Comparison of ENCODE assay signal across 24 mouse cellular contexts in genomic region chr8:97861511-97861910, GRCm38 (mm10).
A peak's percentile ranks its signal among the peaks of the same experiment; 100 is the strongest.
DNase-seq lines count a peak whose midpoint lies in the region; ATAC-seq and TF ChIP-seq lines count a peak whose summit lies in the region.
"Had no signal": no experiment of that assay in that cellular context is flagged by ENCODE, and none has a peak within 500 bp of the region (broad histone marks: within the 10 kb centered on the region; RNA-seq: fewer than 3 reads in every experiment).

No protein-coding gene starts in this region.

- H3K4me1 ChIP-seq in forebrain, embryonic 16.5 days (replicated peaks; ENCODE audit: control insufficient read depth, insufficient read depth, low read length) = no peaks in the 10 kb centered on the region
- no peaks in the 10 kb centered on the region; the same call in 1 of the 2 replicates for H3K4me1 ChIP-seq in forebrain, embryonic 12.5 days
- no peaks in the 10 kb centered on the region for H3K4me1 ChIP-seq in midbrain, postnatal 0 days (ENCODE audit: insufficient read depth, low read length)
- no peaks in the 10 kb centered on the region for H3K4me1 ChIP-seq in midbrain, embryonic 10.5 days
- H3K4me1 ChIP-seq: embryonic facial prominence, embryonic 15.5 days; hindbrain, embryonic 10.5 days; limb, embryonic 13.5 days; liver, embryonic 12.5 days; neural tube, embryonic 15.5 days had no signal

- TF ChIP-seq CTCF in midbrain, postnatal 0 days (IDR thresholded peaks at IDR 0.05) = no peak

- 0 out of 2 replicates have a peak, but pooled peaks have one; percentile 28 for ATAC-seq in forebrain, embryonic 16.5 days
- no peak for ATAC-seq in forebrain, embryonic 12.5 days (ENCODE audit: low FRiP score)
- no peak for ATAC-seq in midbrain, postnatal 0 days (ENCODE audit: low FRiP score)
- ATAC-seq: CD4-positive, CD25-positive, alpha-beta regulatory T cell, adult 4 months; intestine, postnatal 0 days; liver, embryonic 12.5 days had no signal

- no peak overlapping the region for H3K9ac ChIP-seq in forebrain, embryonic 16.5 days (replicated peaks; ENCODE audit: low read depth, low read length)
- no peak overlapping the region for H3K9ac ChIP-seq in forebrain, embryonic 12.5 days
- no peak overlapping the region for H3K9ac ChIP-seq in midbrain, postnatal 0 days (replicated peaks; ENCODE audit: low read length, poor library complexity, severe bottlenecking)
- H3K9ac ChIP-seq: embryonic facial prominence, embryonic 15.5 days; limb, embryonic 13.5 days; liver, embryonic 12.5 days; neural tube, embryonic 15.5 days had no signal

- no peak overlapping the region for H3K27ac ChIP-seq in forebrain, embryonic 16.5 days (ENCODE audit: low read length)
- H3K27ac ChIP-seq in forebrain, embryonic 12.5 days = no peak overlapping the region
- H3K27ac ChIP-seq in midbrain, postnatal 0 days (ENCODE audit: low read depth, low read length) = no peak overlapping the region
- no peak overlapping the region for H3K27ac ChIP-seq in midbrain, embryonic 10.5 days (replicated peaks)
- H3K27ac ChIP-seq: embryonic facial prominence, embryonic 15.5 days; hindbrain, embryonic 10.5 days; limb, embryonic 13.5 days; liver, embryonic 12.5 days; neural tube, embryonic 15.5 days had no signal

- DNase-seq in cerebellum, adult 9-11 months = peak; percentile 10
- DNase-seq in cerebellum, adult 11-12 months = no peak
- peak; percentile 28 for DNase-seq in midbrain, postnatal 0 days (ENCODE audit: low spot score)
- DNase-seq in midbrain, embryonic 10.5 days (ENCODE audit: low spot score) = no peak
- DNase-seq in layer of hippocampus, postnatal 14 days (ENCODE audit: low spot score in 2 of 2) = peak; percentile 5 to 32
- DNase-seq in right cerebral cortex, adult 18-20 months = no peak
- DNase-seq: gastrocnemius, postnatal 14 days; heart, adult 11 months; kidney, postnatal 25 days; lung, adult 18-20 months; lung, postnatal 10 days; thymus, adult 18-20 months; thymus, postnatal 36 days had no signal

- H3K4me3 ChIP-seq in forebrain, embryonic 16.5 days (replicated peaks; ENCODE audit: low read length) = no peak overlapping the region
- no peak overlapping the region for H3K4me3 ChIP-seq in forebrain, embryonic 12.5 days (replicated peaks)
- no peak overlapping the region for H3K4me3 ChIP-seq in midbrain, postnatal 0 days (ENCODE audit: low read depth, low read length)
- H3K4me3 ChIP-seq in midbrain, embryonic 10.5 days = no peak overlapping the region
- H3K4me3 ChIP-seq: embryonic facial prominence, embryonic 15.5 days; hindbrain, embryonic 10.5 days; limb, embryonic 13.5 days; liver, embryonic 12.5 days; neural tube, embryonic 15.5 days had no signal

- H3K27me3 ChIP-seq in forebrain, embryonic 16.5 days (replicated peaks; ENCODE audit: control insufficient read depth, insufficient read depth, low read length) = no peaks in the 10 kb centered on the region
- H3K27me3 ChIP-seq in forebrain, embryonic 12.5 days = no peaks in the 10 kb centered on the region
- no peaks in the 10 kb centered on the region for H3K27me3 ChIP-seq in midbrain, postnatal 0 days (ENCODE audit: insufficient read depth, low read length)
- H3K27me3 ChIP-seq in midbrain, embryonic 10.5 days (ENCODE audit: low read depth, poor library complexity, severe bottlenecking) = no peaks in the 10 kb centered on the region
- H3K27me3 ChIP-seq: embryonic facial prominence, embryonic 15.5 days; limb, embryonic 13.5 days; liver, embryonic 12.5 days; neural tube, embryonic 15.5 days had no signal

- H3K9me3 ChIP-seq in forebrain, embryonic 16.5 days (ENCODE audit: control insufficient read depth, low read length) = no peaks in the 10 kb centered on the region
- no peaks in the 10 kb centered on the region for H3K9me3 ChIP-seq in forebrain, embryonic 12.5 days
- H3K9me3 ChIP-seq in midbrain, postnatal 0 days (ENCODE audit: low read length) = no peaks in the 10 kb centered on the region
- H3K9me3 ChIP-seq in midbrain, embryonic 10.5 days (replicated peaks) = no peaks in the 10 kb centered on the region
- H3K9me3 ChIP-seq: embryonic facial prominence, embryonic 15.5 days; hindbrain, embryonic 10.5 days; limb, embryonic 13.5 days; liver, embryonic 12.5 days; neural tube, embryonic 15.5 days had no signal

- 53% methylated on average over 2 of the region's 2 CpGs for WGBS in forebrain, embryonic 16.5 days
- 89% methylated on average over 2 of the region's 2 CpGs for WGBS in forebrain, embryonic 12.5 days
- whole genome bisulfite sequencing in midbrain, postnatal 0 days = 68% methylated on average over 2 of the region's 2 CpGs
- WGBS in midbrain, embryonic 10.5 days = 89% methylated on average over 2 of the region's 2 CpGs

- H3K4me2 ChIP-seq in forebrain, embryonic 16.5 days (ENCODE audit: low read length) = no peak overlapping the region
- no peak overlapping the region for H3K4me2 ChIP-seq in forebrain, embryonic 12.5 days
- H3K4me2 ChIP-seq in midbrain, postnatal 0 days (ENCODE audit: low read depth, low read length, poor library complexity, severe bottlenecking) = no peak overlapping the region
- H3K4me2 ChIP-seq: embryonic facial prominence, embryonic 15.5 days; heart, embryonic 11.5 days; limb, embryonic 13.5 days; liver, embryonic 12.5 days; midbrain, embryonic 11.5 days; neural tube, embryonic 15.5 days had no signal

- H3K36me3 ChIP-seq in forebrain, embryonic 16.5 days (ENCODE audit: control insufficient read depth, insufficient read depth) = no peaks in the 10 kb centered on the region
- H3K36me3 ChIP-seq in forebrain, embryonic 12.5 days (replicated peaks) = no peaks in the 10 kb centered on the region
- H3K36me3 ChIP-seq in midbrain, postnatal 0 days (ENCODE audit: insufficient read depth, low read length) = no peaks in the 10 kb centered on the region
- H3K36me3 ChIP-seq in midbrain, embryonic 10.5 days = no peaks in the 10 kb centered on the region
- H3K36me3 ChIP-seq: embryonic facial prominence, embryonic 15.5 days; hindbrain, embryonic 10.5 days; limb, embryonic 13.5 days; liver, embryonic 12.5 days; neural tube, embryonic 15.5 days had no signal

Comparison
In these comparisons a context has a peak if more than half of its experiments do, and no peak if none do; other contexts are left out.
1. DNase-seq: peak in cerebellum, adult 9-11 months (single experiment), midbrain, postnatal 0 days (single experiment) and layer of hippocampus, postnatal 14 days (2 of 2); none in cerebellum, adult 11-12 months (single experiment), midbrain, embryonic 10.5 days (single experiment) and right cerebral cortex, adult 18-20 months (single experiment).